Comparison of ENCODE assay signal across 15 mouse cellular contexts in the genomic region with DNA sequence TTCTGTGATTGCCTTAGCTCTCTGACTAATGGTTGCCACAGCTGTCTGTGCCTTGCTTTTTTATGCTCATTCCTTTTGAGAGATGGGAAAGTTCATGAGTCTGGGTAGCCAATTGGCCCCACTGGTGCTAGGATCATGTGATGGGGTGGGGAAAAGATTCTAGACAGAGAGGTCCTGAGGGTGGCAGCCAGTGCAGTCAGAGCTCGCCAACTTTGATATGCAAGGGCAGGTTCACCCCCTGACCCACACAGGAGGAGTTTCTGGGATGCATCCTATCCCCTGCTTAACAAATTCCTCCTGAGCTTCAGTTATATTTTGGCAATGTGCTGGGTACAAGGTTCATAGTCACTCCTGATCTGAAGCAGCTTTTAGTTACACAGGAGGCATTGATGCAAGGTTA.
DNase-seq lines count a peak whose midpoint lies in the region; ATAC-seq and TF ChIP-seq lines count a peak whose summit lies in the region.
"Had no signal": no experiment of that assay in that cellular context is flagged by ENCODE, and none has a peak within 500 bp of the region (broad histone marks: within the 10 kb centered on the region; RNA-seq: fewer than 3 reads in every experiment).

No protein-coding gene starts in this region.

- peak; percentile 16 for DNase-seq in gastrocnemius, postnatal 25 days
- DNase-seq in gastrocnemius, postnatal 14 days: no peak
- peak; percentile 39 for DNase-seq in kidney, adult 2 months
- no peak for DNase-seq in kidney, postnatal 10 days
- no peak for DNase-seq in kidney, postnatal 0 days (ENCODE audit: low spot score)
- DNase-seq in kidney, postnatal 14 days: no peak
- peak; percentile 8 for DNase-seq in NIH3T3 (ENCODE audit: low read depth)
- DNase-seq: adrenal gland, postnatal 25 days; cerebellum, adult 2 months; forebrain, postnatal 0 days had no signal

- H3K4me3 ChIP-seq in kidney, adult 2 months (ENCODE audit: insufficient read depth, low read depth, low read length): no peak overlapping the region
- no peak overlapping the region for H3K4me3 ChIP-seq in kidney, postnatal 0 days (replicated peaks; ENCODE audit: low read depth, low read length)
- H3K4me3 ChIP-seq: embryonic facial prominence, embryonic 10.5 days; forebrain, embryonic 13.5 days; heart, embryonic 12.5 days; hindbrain, embryonic 10.5 days had no signal

- no peak for TF ChIP-seq CTCF in kidney, adult 2 months (conservative IDR thresholded peaks at IDR 0.05; ENCODE audit: insufficient read depth, insufficient read length, low read depth, low read length)
- no peak for TF ChIP-seq CTCF in kidney, postnatal 0 days (IDR thresholded peaks at IDR 0.05; ENCODE audit: low read depth)

- H3K9me3 ChIP-seq in kidney, postnatal 0 days (replicated peaks; ENCODE audit: low read length): no peaks in the 10 kb centered on the region
- H3K9me3 ChIP-seq: embryonic facial prominence, embryonic 10.5 days; forebrain, embryonic 13.5 days; heart, embryonic 12.5 days; hindbrain, embryonic 10.5 days had no signal

- H3K4me1 ChIP-seq in kidney, adult 2 months (ENCODE audit: control insufficient read depth, insufficient read depth, low read length): peaks cover 15% of the 10 kb centered on the region; the same call in 1 of the 2 replicates
- H3K4me1 ChIP-seq in kidney, postnatal 0 days (replicated peaks; ENCODE audit: insufficient read depth, low read length): peaks cover 31% of the 10 kb centered on the region

- WGBS in kidney, adult 2 months: 29% methylated on average over 1 of the region's 1 CpGs
- WGBS in kidney, postnatal 0 days: 39% methylated on average over 1 of the region's 1 CpGs

- H3K36me3 ChIP-seq in kidney, adult 2 months (ENCODE audit: control insufficient read depth, insufficient read depth, low read length): no peaks in the 10 kb centered on the region
- no peaks in the 10 kb centered on the region for H3K36me3 ChIP-seq in kidney, postnatal 0 days (ENCODE audit: insufficient read depth, low read length)
- H3K36me3 ChIP-seq: embryonic facial prominence, embryonic 10.5 days; heart, embryonic 12.5 days; hindbrain, embryonic 10.5 days had no signal

- intact Hi-C loops in gastrocnemius, postnatal 14 days (cut with DNase I; ENCODE audit: low total_unique reads): no loop called here

- no peak overlapping the region for H3K9ac ChIP-seq in kidney, postnatal 0 days (ENCODE audit: low read depth, low read length)
- H3K9ac ChIP-seq: forebrain, embryonic 13.5 days; forebrain, postnatal 0 days; heart, embryonic 12.5 days had no signal

- TF ChIP-seq POLR2A in kidney, adult 2 months (IDR thresholded peaks at IDR 0.05; ENCODE audit: low read depth, low read length): no peak

- no peak overlapping the region for H3K4me2 ChIP-seq in kidney, postnatal 0 days (ENCODE audit: low read length)
- H3K4me2 ChIP-seq: forebrain, embryonic 13.5 days; heart, embryonic 12.5 days had no signal

- ATAC-seq in kidney, postnatal 0 days (replicated peaks; ENCODE audit: low FRiP score, low read depth): peak; percentile 17; the same call in 1 of the 2 replicates
- no peak for ATAC-seq in megakaryocyte-erythroid progenitor cell, adult 5-6 weeks (replicated peaks; ENCODE audit: low FRiP score, low TSS enrichment, poor library complexity, severe bottlenecking)
- ATAC-seq: forebrain, embryonic 13.5 days; forebrain, postnatal 0 days had no signal

- no peaks in the 10 kb centered on the region for H3K27me3 ChIP-seq in kidney, adult 2 months (replicated peaks; ENCODE audit: control insufficient read depth, insufficient read depth, low read length)
- 0 out of 2 replicates have a peak, but pooled peaks cover 9% of the 10 kb centered on the region for H3K27me3 ChIP-seq in kidney, postnatal 0 days (ENCODE audit: insufficient read depth, low read length)

- H3K27ac ChIP-seq in kidney, adult 2 months (ENCODE audit: insufficient read depth, low read depth, low read length): no peak overlapping the region
- H3K27ac ChIP-seq in kidney, postnatal 0 days: no peak overlapping the region
- H3K27ac ChIP-seq: embryonic facial prominence, embryonic 10.5 days; forebrain, embryonic 13.5 days; hindbrain, embryonic 10.5 days had no signal

Comparison
In these comparisons a context has a peak if more than half of its experiments do, and no peak if none do; other contexts are left out.
1. DNase-seq: peak in gastrocnemius, postnatal 25 days (single experiment), kidney, adult 2 months (single experiment) and NIH3T3 (single experiment); none in gastrocnemius, postnatal 14 days (single experiment), kidney, postnatal 10 days (single experiment), kidney, postnatal 0 days (single experiment) and kidney, postnatal 14 days (single experiment).